ENCODE assay signal across 21 mouse cellular contexts in the genomic region with DNA sequence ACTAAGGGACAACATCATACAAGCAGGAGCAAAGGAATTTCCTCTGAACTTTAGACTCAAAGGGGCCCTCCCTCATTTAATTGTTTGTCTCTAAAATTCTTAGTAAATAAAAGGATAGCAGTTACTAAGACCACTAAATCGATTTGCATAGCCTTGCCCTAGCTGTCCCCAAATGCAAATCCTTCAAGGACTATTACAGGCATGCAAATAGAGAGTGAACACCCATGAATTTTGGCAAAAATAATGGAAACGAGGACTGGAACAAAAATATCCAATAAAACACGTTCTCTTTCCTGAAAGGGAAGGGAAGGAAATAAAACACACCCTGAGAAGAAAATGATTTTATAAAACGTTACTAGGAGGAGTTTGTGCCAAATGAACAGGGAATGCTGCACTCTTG.
DNase-seq lines count a peak whose midpoint lies in the region; ATAC-seq and TF ChIP-seq lines count a peak whose summit lies in the region.
"Had no signal": no experiment of that assay in that cellular context is flagged by ENCODE, and none has a peak within 500 bp of the region (broad histone marks: within the 10 kb centered on the region; RNA-seq: fewer than 3 reads in every experiment).

No protein-coding gene starts in this region.

- H3K27ac ChIP-seq in heart, adult 2 months = peak overlapping the region; percentile 47
- 0 out of 2 replicates have a peak overlapping the region, but pooled peaks have one; percentile 17 for H3K27ac ChIP-seq in heart, embryonic 15.5 days
- peak overlapping the region; percentile 81 for H3K27ac ChIP-seq in embryonic fibroblast, embryonic 13.5 days (ENCODE audit: insufficient read depth, low read length)
- H3K27ac ChIP-seq: hindbrain, embryonic 14.5 days; intestine, embryonic 15.5 days had no signal

- no peak for TF ChIP-seq CTCF in heart, adult 2 months (IDR thresholded peaks at IDR 0.05)
- no peak for TF ChIP-seq CTCF in embryonic fibroblast, embryonic 13.5 days (IDR thresholded peaks at IDR 0.05; ENCODE audit: borderline replicate concordance, insufficient read depth, low read length)

- intact Hi-C loops in heart, adult 2 months (cut with DNase I) = no loop called here
- intact Hi-C loops in heart, postnatal 14 days (cut with DNase I) = no loop called here

- H3K9ac ChIP-seq in heart, adult 2 months (ENCODE audit: low read depth, low read length) = no peak overlapping the region
- no peak overlapping the region for H3K9ac ChIP-seq in heart, embryonic 15.5 days
- H3K9ac ChIP-seq: embryonic facial prominence, embryonic 12.5 days; heart, embryonic 13.5 days; hindbrain, embryonic 14.5 days; intestine, embryonic 15.5 days had no signal

- 39% methylated on average over 4 of the region's 4 CpGs for WGBS in heart, adult 2 months
- 63% methylated on average over 4 of the region's 4 CpGs for WGBS in heart, embryonic 15.5 days

- no peaks in the 10 kb centered on the region for H3K79me2 ChIP-seq in heart, adult 2 months (replicated peaks; ENCODE audit: control insufficient read depth, insufficient read depth, low read length)

- H3K27me3 ChIP-seq in heart, adult 2 months (ENCODE audit: control insufficient read depth, insufficient read depth, low read length) = no peaks in the 10 kb centered on the region
- no peaks in the 10 kb centered on the region for H3K27me3 ChIP-seq in heart, embryonic 15.5 days
- H3K27me3 ChIP-seq: embryonic facial prominence, embryonic 12.5 days; heart, embryonic 13.5 days; intestine, embryonic 15.5 days had no signal

- no peak for ATAC-seq in heart, embryonic 15.5 days (replicated peaks; ENCODE audit: insufficient number of reproducible peaks, insufficient read depth, low FRiP score, low read depth)
- ATAC-seq: forebrain, embryonic 14.5 days had no signal

- DNase-seq in heart, adult 2 months = no peak
- no peak for DNase-seq in heart, adult 9 months (ENCODE audit: low spot score in 2 of 2)
- DNase-seq in heart, postnatal 14 days = no peak
- DNase-seq in A20 (ENCODE audit: low read depth, low spot score) = peak; percentile 8
- DNase-seq in yolk sac, embryonic 10.5 days (ENCODE audit: low spot score) = no peak
- DNase-seq: adrenal gland, postnatal 10 days; cerebellum, adult 11 months; cerebellum, adult 8-10 months; cerebellum, postnatal 14 days; gastrocnemius, postnatal 10 days; heart, postnatal 10 days; kidney, adult 8-10 months had no signal

- H3K9me3 ChIP-seq in heart, embryonic 15.5 days (replicated peaks) = no peaks in the 10 kb centered on the region
- H3K9me3 ChIP-seq: embryonic facial prominence, embryonic 12.5 days; G1E; heart, embryonic 13.5 days; hindbrain, embryonic 10.5 days; intestine, embryonic 15.5 days had no signal

- H3K4me3 ChIP-seq in heart, adult 2 months = no peak overlapping the region
- no peak overlapping the region for H3K4me3 ChIP-seq in heart, embryonic 15.5 days
- no peak overlapping the region for H3K4me3 ChIP-seq in embryonic fibroblast, embryonic 13.5 days (ENCODE audit: insufficient read depth, low read length)
- H3K4me3 ChIP-seq: embryonic facial prominence, embryonic 12.5 days; heart, embryonic 13.5 days; hindbrain, embryonic 10.5 days; intestine, embryonic 15.5 days had no signal

- H3K36me3 ChIP-seq in heart, adult 2 months (ENCODE audit: control insufficient read depth, insufficient read depth, low read length) = no peaks in the 10 kb centered on the region
- no peaks in the 10 kb centered on the region for H3K36me3 ChIP-seq in heart, embryonic 15.5 days
- H3K36me3 ChIP-seq: embryonic facial prominence, embryonic 12.5 days; heart, embryonic 13.5 days; hindbrain, embryonic 10.5 days; intestine, embryonic 15.5 days had no signal

- no peak for TF ChIP-seq POLR2A in heart, adult 2 months (IDR thresholded peaks at IDR 0.05; ENCODE audit: insufficient read depth, low read depth, low read length)
- TF ChIP-seq POLR2A in embryonic fibroblast, embryonic 13.5 days (IDR thresholded peaks at IDR 0.05; ENCODE audit: low read depth, low read length) = no peak

- no peak for TF ChIP-seq EP300 in heart, adult 2 months (IDR thresholded peaks at IDR 0.05; ENCODE audit: insufficient read depth, low read depth, low read length)

- H3K4me2 ChIP-seq in heart, embryonic 15.5 days = no peak overlapping the region
- H3K4me2 ChIP-seq: embryonic facial prominence, embryonic 12.5 days; hindbrain, embryonic 14.5 days had no signal

- no peaks in the 10 kb centered on the region; the same call in 1 of the 2 replicates for H3K4me1 ChIP-seq in heart, adult 2 months (ENCODE audit: control insufficient read depth, insufficient read depth, low read length)
- peaks cover 11% of the 10 kb centered on the region for H3K4me1 ChIP-seq in heart, embryonic 15.5 days (replicated peaks)
- H3K4me1 ChIP-seq in embryonic fibroblast, embryonic 13.5 days (ENCODE audit: control insufficient read depth, insufficient read depth, low read length) = peaks cover 10% of the 10 kb centered on the region

Comparison
In these comparisons a context has a peak if more than half of its experiments do, and no peak if none do; other contexts are left out.
1. H3K27ac ChIP-seq: peak in every context shown above with its lines; median percentile 81 in embryonic fibroblast, embryonic 13.5 days; 47 in heart, adult 2 months; 17 in heart, embryonic 15.5 days.